Mouse (Mus musculus): ENCODE results near the gene Garem2. TPM values are rescaled to one million over a fixed set of nuclear protein-coding genes. Genes with fewer than 3 reads are reported as not detected.

Garem2 gene
- polyA plus RNA-seq, 1 experiment from 2014 or later, result 0.26 TPM

DNA sequence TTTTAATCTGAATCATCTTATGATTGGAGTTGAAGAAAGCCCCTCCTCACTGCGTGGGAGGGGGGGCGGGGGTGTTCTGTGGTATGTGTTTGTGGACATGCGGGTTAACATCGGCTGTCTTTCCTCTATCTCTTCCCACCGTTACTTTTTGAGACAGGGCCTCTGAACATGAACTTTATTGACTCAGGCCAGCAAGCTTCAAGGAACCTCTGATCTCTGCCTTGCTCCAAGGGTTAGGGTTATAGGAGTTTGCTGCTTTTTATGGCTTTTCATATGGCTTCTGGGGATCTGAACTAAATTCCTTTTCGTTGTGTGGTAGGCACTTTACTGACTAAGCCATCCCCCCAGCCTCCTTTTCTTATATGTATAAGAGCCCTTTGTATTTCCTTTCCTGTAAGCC lies 57.4 kb downstream of the Garem2 start:
- no peak for ATAC-seq (ENCODE audit: insufficient number of reproducible peaks, insufficient read depth, low FRiP score, low read depth)
- Histone ChIP-seq H3K4me3 (ENCODE audit: control insufficient read depth in 1 of 2, insufficient read depth in 1 of 2, low read depth in 1 of 2, low read length in 2 of 2) (no peak overlapping the region), H3K36me3 (ENCODE audit: control insufficient read depth, insufficient read depth, low read length) (peaks cover 52% of the 10 kb centered on the region), H3K9me3 (ENCODE audit: control insufficient read depth, low read length) (no peaks in the 10 kb centered on the region), H3K27ac (replicated peaks in 1 of 2; ENCODE audit: control insufficient read depth in 1 of 2, insufficient read depth in 1 of 2, low read depth in 2 of 2, low read length in 2 of 2) (no peak overlapping the region), H3K4me2 (ENCODE audit: low read length) (no peak overlapping the region), H3K27me3 (ENCODE audit: control insufficient read depth, insufficient read depth, low read length) (no peaks in the 10 kb centered on the region), H3K4me1 (ENCODE audit: control insufficient read depth in 2 of 2, insufficient read depth in 2 of 2, low read length in 2 of 2) (peaks cover 0 to 28% of the 10 kb centered on the region in 2 experiments; a peak in 3 of 4 replicates), H3K9ac (ENCODE audit: low read length) (no peak overlapping the region)
- 78% methylated on average over 6 of the region's 6 CpGs for WGBS

DNA sequence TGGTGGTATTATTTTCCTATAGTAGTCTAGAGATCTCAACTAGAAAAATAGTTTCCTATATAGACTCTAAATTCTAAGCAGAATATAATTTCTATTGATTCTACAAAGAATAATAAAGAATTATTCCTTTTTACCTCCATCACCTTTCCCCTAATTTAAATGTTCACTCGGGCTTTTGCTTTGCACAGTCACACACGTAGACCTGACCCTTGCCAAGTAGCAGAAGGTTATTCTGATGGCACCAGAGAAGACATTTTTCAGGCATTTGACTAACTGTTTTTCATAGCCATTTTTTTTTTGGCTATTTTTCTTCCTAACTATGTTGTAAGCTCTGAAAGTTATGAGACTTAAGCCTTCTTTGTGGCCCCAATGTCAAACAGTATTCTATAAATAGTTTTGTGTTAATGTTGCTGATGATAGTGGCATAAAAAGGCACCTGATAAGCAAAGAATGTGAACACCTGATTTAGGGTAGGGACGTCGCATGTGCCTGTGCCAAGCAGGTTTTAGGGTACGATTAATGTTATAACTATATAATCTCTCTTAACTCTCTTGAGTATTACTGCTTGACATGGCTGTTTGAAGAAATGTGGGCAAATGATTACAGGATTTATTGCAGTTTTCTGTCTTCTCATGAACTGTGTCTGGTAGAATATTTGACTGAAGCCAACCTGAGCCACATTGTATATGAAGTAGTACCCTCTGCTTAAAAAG lies 60.4 kb downstream of the Garem2 start:
- H3K4me2 ChIP-seq (ENCODE audit: low read length), result peak overlapping the region; percentile 32
- no peak for ATAC-seq (ENCODE audit: insufficient number of reproducible peaks, insufficient read depth, low FRiP score, low read depth)
- no peak overlapping the region for H3K9ac ChIP-seq (ENCODE audit: low read length)
- peak overlapping the region in 1 of 2 experiments; percentile 73; a peak in 3 of 4 replicates for H3K27ac ChIP-seq (replicated peaks in 1 of 2; ENCODE audit: control insufficient read depth in 1 of 2, insufficient read depth in 1 of 2, low read depth in 2 of 2, low read length in 2 of 2)
- H3K4me1 ChIP-seq (ENCODE audit: control insufficient read depth in 2 of 2, insufficient read depth in 2 of 2, low read length in 2 of 2), result peaks cover 0 to 21% of the 10 kb centered on the region in 2 experiments; a peak in 1 of 4 replicates
- no peak overlapping the region for H3K4me3 ChIP-seq (ENCODE audit: control insufficient read depth in 1 of 2, insufficient read depth in 1 of 2, low read depth in 1 of 2, low read length in 2 of 2)
- H3K27me3 ChIP-seq (ENCODE audit: control insufficient read depth, insufficient read depth, low read length), result no peaks in the 10 kb centered on the region
- no peaks in the 10 kb centered on the region for H3K9me3 ChIP-seq (ENCODE audit: control insufficient read depth, low read length)
- WGBS, result 45% methylated on average over 5 of the region's 5 CpGs
- H3K36me3 ChIP-seq (ENCODE audit: control insufficient read depth, insufficient read depth, low read length), result peaks cover 68% of the 10 kb centered on the region

Other genes starting within 250 kb of the Garem2 start
- gene Il6, start 92.0 kb upstream of the Garem2 start, polyA plus RNA-seq (2014; fragmentation: Nextera tagmentation; extraction: Ambion mirVana), result 0.28 and 0.36 TPM in 2 replicates
- 91.7 and 101 TPM in 2 replicates for gene Tyms, start 31.5 kb upstream of the Garem2 start, polyA plus RNA-seq (2014; fragmentation: Nextera tagmentation; extraction: Ambion mirVana)
- gene 3110082J24Rik, start 925 bp downstream of the Garem2 start, polyA plus RNA-seq (2014; fragmentation: Nextera tagmentation; extraction: Ambion mirVana), result not detected in 2 replicates
- 223 and 246 TPM in 2 replicates for gene Hadha, start 50.0 kb downstream of the Garem2 start, polyA plus RNA-seq (2014; fragmentation: Nextera tagmentation; extraction: Ambion mirVana)
- 421 and 422 TPM in 2 replicates for gene Hadhb, start 50.1 kb downstream of the Garem2 start, polyA plus RNA-seq (2014; fragmentation: Nextera tagmentation; extraction: Ambion mirVana)
- 0.45 and 0.86 TPM in 2 replicates for gene Adgrf3, start 100.6 kb downstream of the Garem2 start, polyA plus RNA-seq (2014; fragmentation: Nextera tagmentation; extraction: Ambion mirVana)
- gene Selenoi, start 127.4 kb downstream of the Garem2 start, polyA plus RNA-seq (2014; fragmentation: Nextera tagmentation; extraction: Ambion mirVana), result 18.1 and 18.7 TPM in 2 replicates
- not detected in 2 replicates for gene Drc1, start 176.2 kb downstream of the Garem2 start, polyA plus RNA-seq (2014; fragmentation: Nextera tagmentation; extraction: Ambion mirVana)